Mouse (Mus musculus) forebrain, embryonic 14.5 days (tissue): ENCODE results near the gene Mt3. TPM values are rescaled to one million over a fixed set of nuclear protein-coding genes. Genes with fewer than 3 reads are reported as not detected.

Source experiments
- ATAC-seq: fragments of 200-750 bp; cut with Nextera tagmentation; 2 replicates; pipeline ENCODE4 v1.8.0; 2017; ENCODE audit warnings: mild to moderate bottlenecking, moderate library complexity
- DNase-seq: peaks from one replicate; pipeline ENCODE4 v3.0.0-alpha.2; 2015; ENCODE audit warnings: low spot score
- H3K27ac ChIP-seq: fragments of 300-500 bp; sonication (generic); 2 replicates; pipeline ENCODE4 v1.5.1; 2014; ENCODE audit warnings: low read depth, mild to moderate bottlenecking, control low read depth, low read length, moderate library complexity
- H3K27me3 ChIP-seq: fragments of 300-500 bp; sonication (generic); replicated peaks from 2 replicates; pipeline ENCODE4 v1.6.1; 2014; ENCODE audit warnings: low read length, control low read depth, mixed read lengths; ENCODE audit not compliant: control insufficient read depth, insufficient read depth
- H3K36me3 ChIP-seq: fragments of 300-500 bp; sonication (generic); 2 replicates; pipeline ENCODE4 v1.6.1; 2014; ENCODE audit warnings: low read length, control low read depth; ENCODE audit not compliant: control insufficient read depth, insufficient read depth
- H3K4me1 ChIP-seq: fragments of 300-500 bp; sonication (generic); 2 replicates; pipeline ENCODE4 v1.6.1; 2014; ENCODE audit warnings: antibody characterized with exemption, low read length, control low read depth; ENCODE audit not compliant: control insufficient read depth, insufficient read depth
- H3K4me2 ChIP-seq: fragments of 300-500 bp; sonication (generic); 2 replicates; pipeline ENCODE4 v1.6.1; 2014; ENCODE audit warnings: mild to moderate bottlenecking, control low read depth, low read length
- H3K4me3 ChIP-seq: fragments of 300-500 bp; sonication (generic); 2 replicates; pipeline ENCODE4 v1.5.1; 2014; ENCODE audit warnings: low read depth, low read length, control low read depth
- H3K9ac ChIP-seq: fragments of 300-500 bp; sonication (generic); 2 replicates; pipeline ENCODE4 v1.6.1; 2014; ENCODE audit warnings: mild to moderate bottlenecking, low read length, control low read depth, moderate library complexity
- H3K9me3 ChIP-seq: fragments of 300-500 bp; sonication (generic); replicated peaks from 2 replicates; pipeline ENCODE4 v1.6.1; 2016; ENCODE audit warnings: low read length, control low read depth, mixed read lengths; ENCODE audit not compliant: control insufficient read depth
- WGBS: fragments of 180-500 bp; shearing (Covaris S2); extraction: QIAGEN DNeasy Blood & Tissue Kit; methylation state at CpG from one replicate; pipeline ENCODE4 v1.1.7; 2014; 5-methylcytosine and 5-hydroxymethylcytosine counted together
- polyA plus RNA-seq: library from polyadenylated mRNA; unstranded; fragments of >200 nt; fragmentation: Nextera tagmentation; extraction: Ambion mirVana; gene quantifications from 2 replicates; pipeline ENCODE4 v1.2.1, GENCODE M21; 2014

The Mt3 gene
- polyA plus RNA-seq, 1 experiment from 2014 or later, result 306 TPM

GRCm38 (mm10) chr8:94177716-94178390, 25.4 kb downstream of the Mt3 start:
- H3K4me2 ChIP-seq, result no peak overlapping the region
- H3K4me3 ChIP-seq, result no peak overlapping the region
- H3K27ac ChIP-seq, result no peak overlapping the region
- no peaks in the 10 kb centered on the region for H3K9me3 ChIP-seq
- peaks cover 38% of the 10 kb centered on the region for H3K27me3 ChIP-seq
- no peaks in the 10 kb centered on the region for H3K36me3 ChIP-seq
- H3K9ac ChIP-seq, result no peak overlapping the region
- ATAC-seq, result no peak
- peaks cover 13% of the 10 kb centered on the region for H3K4me1 ChIP-seq
- WGBS, result 66% methylated on average over 7 of the region's 7 CpGs
- DNase-seq, result no peak

- H3K4me3 ChIP-seq, result peak within 1 kb of the TSS; percentile 41
- H3K9ac ChIP-seq, result peak within 1 kb of the TSS; percentile 64
Observed at GRCm38 (mm10) chr8:94178857-94179712, 26.7 kb downstream of the Mt3 start, which contains the start of gene Mt1. Mt1 (plus strand) TSS chr8:94179082.

GRCm38 (mm10) chr8:94179713-94180560, 27.5 kb downstream of the Mt3 start:
- H3K9ac ChIP-seq, result peak overlapping the region; percentile 64
- 4% methylated on average over 25 of the region's 25 CpGs for WGBS
- H3K27ac ChIP-seq, result no peak overlapping the region
- peak overlapping the region; percentile 41 for H3K4me3 ChIP-seq
- DNase-seq (no peak), ATAC-seq (no peak)
- H3K36me3 ChIP-seq, result no peaks in the 10 kb centered on the region
- peak overlapping the region; percentile 86 for H3K4me2 ChIP-seq
- peaks cover 45% of the 10 kb centered on the region for H3K27me3 ChIP-seq
- H3K4me1 ChIP-seq, result peaks cover 17% of the 10 kb centered on the region
- no peaks in the 10 kb centered on the region for H3K9me3 ChIP-seq

More at GRCm38 (mm10) chr8:94178857-94179712, 26.7 kb downstream of the Mt3 start, which contains the start of gene Mt1:
- Histone ChIP-seq H3K27me3 (peaks cover 47% of the 10 kb centered on the region), H3K27ac (no peak within 1 kb of the TSS), H3K36me3 (no peaks in the 10 kb centered on the region), H3K4me2 (peak within 1 kb of the TSS; percentile 86), H3K9me3 (no peaks in the 10 kb centered on the region), H3K4me1 (peaks cover 17% of the 10 kb centered on the region)
- under 1% methylated on average over 50 of the region's 50 CpGs for WGBS
- ATAC-seq, result peak; percentile 87
- DNase-seq, result peak; percentile 89

- DNase-seq (no peak), ATAC-seq (no peak)
- Histone ChIP-seq H3K27me3 (peaks cover 44% of the 10 kb centered on the region), H3K36me3 (no peaks in the 10 kb centered on the region), H3K4me2 (no peak overlapping the region), H3K4me1 (peaks cover 17% of the 10 kb centered on the region), H3K27ac (no peak overlapping the region), H3K4me3 (no peak overlapping the region), H3K9me3 (no peaks in the 10 kb centered on the region), H3K9ac (no peak overlapping the region)
- WGBS, result 90% methylated on average over 1 of the region's 1 CpGs
Observed at GRCm38 (mm10) chr8:94180561-94180908, 28.1 kb downstream of the Mt3 start.

GRCm38 (mm10) chr8:94182055-94182929, 29.9 kb downstream of the Mt3 start:
- H3K27ac ChIP-seq, result no peak overlapping the region
- no peak overlapping the region for H3K9ac ChIP-seq
- WGBS, result 66% methylated on average over 13 of the region's 13 CpGs
- H3K36me3 ChIP-seq, result no peaks in the 10 kb centered on the region
- DNase-seq, result no peak
- H3K9me3 ChIP-seq, result no peaks in the 10 kb centered on the region
- H3K4me2 ChIP-seq, result peak overlapping the region; percentile 45; the same call in 1 of the 2 replicates
- H3K4me3 ChIP-seq, result no peak overlapping the region
- no peak for ATAC-seq
- H3K27me3 ChIP-seq, result peaks cover 54% of the 10 kb centered on the region
- H3K4me1 ChIP-seq, result peaks cover 17% of the 10 kb centered on the region

GRCm38 (mm10) chr8:94183117-94183516, 30.7 kb downstream of the Mt3 start:
- peak; percentile 70 for ATAC-seq

GRCm38 (mm10) chr8:94184357-94184843, 32.0 kb downstream of the Mt3 start:
- no peak overlapping the region for H3K4me2 ChIP-seq
- no peak overlapping the region for H3K4me3 ChIP-seq
- ATAC-seq (no peak), DNase-seq (no peak)
- peaks cover 18% of the 10 kb centered on the region for H3K4me1 ChIP-seq
- H3K27me3 ChIP-seq, result peaks cover 48% of the 10 kb centered on the region
- 28% methylated on average over 12 of the region's 12 CpGs for WGBS
- H3K27ac ChIP-seq, result no peak overlapping the region
- H3K9ac ChIP-seq, result no peak overlapping the region
- no peaks in the 10 kb centered on the region for H3K36me3 ChIP-seq
- H3K9me3 ChIP-seq, result no peaks in the 10 kb centered on the region

More at GRCm38 (mm10) chr8:94183117-94183516, 30.7 kb downstream of the Mt3 start:
- no peak overlapping the region for H3K27ac ChIP-seq
- peaks cover 17% of the 10 kb centered on the region for H3K4me1 ChIP-seq
- under 1% methylated on average over 16 of the region's 16 CpGs for WGBS
- peak overlapping the region; percentile 45 for H3K4me2 ChIP-seq
- H3K4me3 ChIP-seq, result peak overlapping the region; percentile 17
- DNase-seq, result peak; percentile 83
- peaks cover 54% of the 10 kb centered on the region for H3K27me3 ChIP-seq
- no peaks in the 10 kb centered on the region for H3K9me3 ChIP-seq
- no peaks in the 10 kb centered on the region for H3K36me3 ChIP-seq
- 0 out of 2 replicates have a peak overlapping the region, but pooled peaks have one; percentile 17 for H3K9ac ChIP-seq

GRCm38 (mm10) chr8:94185791-94186190, 33.4 kb downstream of the Mt3 start:
- Histone ChIP-seq H3K9me3 (no peaks in the 10 kb centered on the region), H3K9ac (no peak overlapping the region), H3K36me3 (no peaks in the 10 kb centered on the region), H3K4me2 (no peak overlapping the region), H3K4me3 (no peak overlapping the region), H3K27ac (no peak overlapping the region), H3K4me1 (peaks cover 14% of the 10 kb centered on the region), H3K27me3 (peaks cover 36% of the 10 kb centered on the region)
- 73% methylated on average over 6 of the region's 6 CpGs for WGBS
- ATAC-seq, result no peak
- no peak for DNase-seq
